Mouse (Mus musculus) forebrain, postnatal 0 days (tissue): Measurements from ENCODE around the gene Hist1h2br. TPM values are rescaled to one million over a fixed set of nuclear protein-coding genes. Genes with fewer than 3 reads are reported as not detected.

Source experiments
- ATAC-seq: fragments of 200-750 bp; cut with Nextera tagmentation; 2 replicates; pipeline ENCODE4 v1.8.0; 2017; ENCODE audit warnings: mild to moderate bottlenecking, moderate library complexity
- DNase-seq: peaks from one replicate; pipeline ENCODE4 v3.0.0-alpha.2; 2015
- H3K27ac ChIP-seq: fragments of 300-500 bp; sonication (generic); 2 replicates; pipeline ENCODE4 v1.5.1; 2014; ENCODE audit warnings: low read depth, mild to moderate bottlenecking, antibody characterized with exemption, low read length, moderate library complexity, mixed read lengths
- H3K27me3 ChIP-seq: fragments of 300-500 bp; sonication (generic); 2 replicates; pipeline ENCODE4 v1.6.1; 2014; ENCODE audit warnings: mild to moderate bottlenecking, low read length, mixed read lengths; ENCODE audit not compliant: insufficient read depth
- H3K36me3 ChIP-seq: fragments of 300-500 bp; sonication (generic); 2 replicates; pipeline ENCODE4 v1.6.1; 2014; ENCODE audit warnings: mild to moderate bottlenecking, moderate library complexity; ENCODE audit not compliant: insufficient read depth
- H3K4me1 ChIP-seq: fragments of 300-500 bp; sonication (generic); 2 replicates; pipeline ENCODE4 v1.6.1; 2014; ENCODE audit warnings: antibody characterized with exemption; ENCODE audit not compliant: insufficient read depth
- H3K4me2 ChIP-seq: fragments of 300-500 bp; sonication (generic); 2 replicates; pipeline ENCODE4 v1.6.1; 2014; ENCODE audit warnings: low read depth, mild to moderate bottlenecking, moderate library complexity
- H3K4me3 ChIP-seq: fragments of 300-500 bp; sonication (generic); 2 replicates; pipeline ENCODE4 v1.5.1; 2014; ENCODE audit warnings: low read depth, low read length, mixed read lengths
- H3K9ac ChIP-seq: fragments of 300-500 bp; sonication (generic); 2 replicates; pipeline ENCODE4 v1.6.1; 2014; ENCODE audit warnings: mild to moderate bottlenecking
- H3K9me3 ChIP-seq: fragments of 300-500 bp; sonication (generic); 2 replicates; pipeline ENCODE4 v1.6.1; 2016; ENCODE audit warnings: low read length
- CTCF ChIP-seq: sonication (generic); IDR thresholded peaks from 2 replicates; pipeline ENCODE4 v1.5.1; 2016; ENCODE audit warnings: antibody characterized with exemption, control low read depth, low read depth
- WGBS: fragments of 180-500 bp; shearing (Covaris S2); extraction: QIAGEN DNeasy Blood & Tissue Kit; methylation state at CpG from one replicate; pipeline ENCODE4 v1.1.7; 2014; 5-methylcytosine and 5-hydroxymethylcytosine counted together
- microRNA-seq, 2 experiments: library from miRNA; unstranded; fragments of <30 nt; microRNA quantifications; one replicate each; pipeline ENCODE4; 2016
- polyA plus RNA-seq: library from polyadenylated mRNA; unstranded; fragments of >200 nt; fragmentation: Nextera tagmentation; extraction: Ambion mirVana; gene quantifications from 2 replicates; pipeline ENCODE4 v1.2.1, GENCODE M21; 2015
- total RNA-seq: library from RNA; depleted of rRNA; stranded (reverse); fragments of >200 nt; gene quantifications from 2 replicates; pipeline ENCODE4 v1.2.3, GENCODE M21; 2014; rRNA removed

The Hist1h2br gene
- total and polyA plus RNA-seq, 2 experiments from 2014 or later: 4.6 to 260 TPM

- peak overlapping the region; percentile 39 for H3K4me2 ChIP-seq
- ATAC-seq (peak; percentile 70; the same call in 1 of the 2 replicates), DNase-seq (peak; percentile 77)
- H3K4me1 ChIP-seq: 0 out of 2 replicates have a peak, but pooled peaks cover 3% of the 10 kb centered on the region
- TF ChIP-seq CTCF: no peak
- H3K9me3 ChIP-seq: no peaks in the 10 kb centered on the region
- no peaks in the 10 kb centered on the region for H3K27me3 ChIP-seq
- H3K36me3 ChIP-seq: no peaks in the 10 kb centered on the region
- H3K9ac ChIP-seq: no peak overlapping the region
- peak overlapping the region; percentile 31 for H3K4me3 ChIP-seq
- WGBS: 3% methylated on average over 13 of the region's 13 CpGs
- no peak overlapping the region for H3K27ac ChIP-seq
These were observed 49.3 kb downstream of the Hist1h2br start for GRCm38 (mm10) chr13:21882760-21883405.

GRCm38 (mm10) chr13:21883407-21883806 is 49.9 kb downstream of the Hist1h2br start:
- TF ChIP-seq CTCF: no peak
- H3K27me3 ChIP-seq: no peaks in the 10 kb centered on the region

GRCm38 (mm10) chr13:21884586-21884985 is 51.0 kb downstream of the Hist1h2br start:
- DNase-seq (no peak), ATAC-seq (no peak)
- Histone ChIP-seq H3K36me3 (no peaks in the 10 kb centered on the region), H3K4me1 (0 out of 2 replicates have a peak, but pooled peaks cover 3% of the 10 kb centered on the region), H3K27me3 (no peaks in the 10 kb centered on the region), H3K4me3 (no peak overlapping the region), H3K9me3 (no peaks in the 10 kb centered on the region), H3K27ac (no peak overlapping the region), H3K9ac (no peak overlapping the region), H3K4me2 (no peak overlapping the region)
- TF ChIP-seq CTCF: no peak
- 64% methylated on average over 4 of the region's 4 CpGs for WGBS

More at GRCm38 (mm10) chr13:21883407-21883806, 49.9 kb downstream of the Hist1h2br start:
- Histone ChIP-seq H3K36me3 (no peaks in the 10 kb centered on the region), H3K4me2 (peak overlapping the region; percentile 39; the same call in 1 of the 2 replicates), H3K4me1 (0 out of 2 replicates have a peak, but pooled peaks cover 3% of the 10 kb centered on the region), H3K4me3 (no peak overlapping the region), H3K9ac (no peak overlapping the region), H3K27ac (no peak overlapping the region), H3K9me3 (no peaks in the 10 kb centered on the region)
- no peak for DNase-seq
- no peak for ATAC-seq
- 35% methylated on average over 5 of the region's 5 CpGs for WGBS

Small RNAs within 50 kb of the gene (microRNA-seq; reads per million reads assigned to microRNA genes)
- gene Gm19658 (0 reads per million in 2 experiments), gene Gm44346 (0 reads per million in 2 experiments), gene Gm44466 (0 reads per million in 2 experiments)

Other genes with a start within 250 kb of the Hist1h2br start
- gene Olfr1362, start 219.7 kb upstream of the Hist1h2br start, total RNA-seq: not detected in 2 replicates
- not detected in 2 replicates for gene Olfr1362, start 219.7 kb upstream of the Hist1h2br start, polyA plus RNA-seq
- gene Olfr11, start 191.2 kb upstream of the Hist1h2br start, total RNA-seq: not detected in 2 replicates
- gene Olfr11, start 191.2 kb upstream of the Hist1h2br start, polyA plus RNA-seq: not detected in 2 replicates
- gene Olfr1361, start 170.4 kb upstream of the Hist1h2br start, total RNA-seq: not detected in 2 replicates
- not detected in 2 replicates for gene Olfr1361, start 170.4 kb upstream of the Hist1h2br start, polyA plus RNA-seq
- gene Olfr1360, start 156.3 kb upstream of the Hist1h2br start, total RNA-seq: not detected in 2 replicates
- gene Olfr1360, start 156.3 kb upstream of the Hist1h2br start, polyA plus RNA-seq: not detected in 2 replicates
- not detected in 2 replicates for gene Olfr1359, start 135.6 kb upstream of the Hist1h2br start, total RNA-seq
- not detected in 2 replicates for gene Olfr1359, start 135.6 kb upstream of the Hist1h2br start, polyA plus RNA-seq
- gene Hist1h2bl, start 117.6 kb upstream of the Hist1h2br start, total RNA-seq: 131 and 141 TPM in 2 replicates
- gene Hist1h2bl, start 117.6 kb upstream of the Hist1h2br start, polyA plus RNA-seq: 0.65 and 0.73 TPM in 2 replicates
- gene Hist1h2ai, start 117.3 kb upstream of the Hist1h2br start, total RNA-seq: 342 and 560 TPM in 2 replicates
- 12.1 and 14.6 TPM in 2 replicates for gene Hist1h2ai, start 117.3 kb upstream of the Hist1h2br start, polyA plus RNA-seq
- gene Hist1h3h, start 116.1 kb upstream of the Hist1h2br start, total RNA-seq: 277 and 308 TPM in 2 replicates
- 0.75 and 1.3 TPM in 2 replicates for gene Hist1h3h, start 116.1 kb upstream of the Hist1h2br start, polyA plus RNA-seq
- 308 and 356 TPM in 2 replicates for gene Hist1h2bm, start 111.7 kb upstream of the Hist1h2br start, total RNA-seq
- gene Hist1h2bm, start 111.7 kb upstream of the Hist1h2br start, polyA plus RNA-seq: 0.34 TPM in 1 of 2 replicates, not detected in the other
- 282 and 307 TPM in 2 replicates for gene Hist1h4j, start 98.7 kb upstream of the Hist1h2br start, total RNA-seq
- not detected in 2 replicates for gene Hist1h4j, start 98.7 kb upstream of the Hist1h2br start, polyA plus RNA-seq
- 635 and 850 TPM in 2 replicates for gene Hist1h4k, start 83.2 kb upstream of the Hist1h2br start, total RNA-seq
- gene Hist1h4k, start 83.2 kb upstream of the Hist1h2br start, polyA plus RNA-seq: not detected in 2 replicates
- 242 and 258 TPM in 2 replicates for gene Hist1h2ak, start 79.9 kb upstream of the Hist1h2br start, total RNA-seq
- gene Hist1h2ak, start 79.9 kb upstream of the Hist1h2br start, polyA plus RNA-seq: 4.4 and 5.2 TPM in 2 replicates
- 157 and 249 TPM in 2 replicates for gene Hist1h2bn, start 79.6 kb upstream of the Hist1h2br start, total RNA-seq
- gene Hist1h2bn, start 79.6 kb upstream of the Hist1h2br start, polyA plus RNA-seq: not detected in 2 replicates
- gene Hist1h1b, start 53.1 kb upstream of the Hist1h2br start, total RNA-seq: 140 and 182 TPM in 2 replicates
- gene Hist1h1b, start 53.1 kb upstream of the Hist1h2br start, polyA plus RNA-seq: 4.0 and 4.7 TPM in 2 replicates
- gene Hist1h3i, start 50.4 kb upstream of the Hist1h2br start, total RNA-seq: 282 and 291 TPM in 2 replicates
- gene Hist1h3i, start 50.4 kb upstream of the Hist1h2br start, polyA plus RNA-seq: 20.0 and 34.1 TPM in 2 replicates
- gene Hist1h2an, start 46.5 kb upstream of the Hist1h2br start, total RNA-seq: 143 and 154 TPM in 2 replicates
- 1.1 and 1.6 TPM in 2 replicates for gene Hist1h2an, start 46.5 kb upstream of the Hist1h2br start, polyA plus RNA-seq
- 46.4 and 70.5 TPM in 2 replicates for gene Hist1h2bp, start 46.3 kb upstream of the Hist1h2br start, total RNA-seq
- gene Hist1h2bp, start 46.3 kb upstream of the Hist1h2br start, polyA plus RNA-seq: 0.28 TPM in 1 of 2 replicates, not detected in the other
- 214 and 268 TPM in 2 replicates for gene Hist1h2bq, start 23.5 kb upstream of the Hist1h2br start, total RNA-seq
- gene Hist1h2bq, start 23.5 kb upstream of the Hist1h2br start, polyA plus RNA-seq: 4.6 and 5.2 TPM in 2 replicates
- 1.0 TPM in 1 of 2 replicates, not detected in the other for gene Hist1h2ao, start 23.3 kb upstream of the Hist1h2br start, total RNA-seq
- 1.6 TPM in 1 of 2 replicates, not detected in the other for gene Hist1h2ao, start 23.3 kb upstream of the Hist1h2br start, polyA plus RNA-seq
- gene Hist1h4m, start 22.0 kb upstream of the Hist1h2br start, total RNA-seq: 1.3 and 1.7 TPM in 2 replicates
- gene Hist1h4m, start 22.0 kb upstream of the Hist1h2br start, polyA plus RNA-seq: not detected in 2 replicates
- 2,245 and 2,544 TPM in 2 replicates for gene Hist1h4n, start 1.5 kb upstream of the Hist1h2br start, total RNA-seq
- 2.4 and 5.0 TPM in 2 replicates for gene Hist1h4n, start 1.5 kb upstream of the Hist1h2br start, polyA plus RNA-seq
- gene Hist1h2ap, start 236 bp upstream of the Hist1h2br start, total RNA-seq: 584 and 748 TPM in 2 replicates
- gene Hist1h2ap, start 236 bp upstream of the Hist1h2br start, polyA plus RNA-seq: 655 and 1,288 TPM in 2 replicates
- gene Zfp184, start 111.4 kb downstream of the Hist1h2br start, total RNA-seq: 20.7 and 21.6 TPM in 2 replicates
- 15.3 and 17.2 TPM in 2 replicates for gene Zfp184, start 111.4 kb downstream of the Hist1h2br start, polyA plus RNA-seq
- gene Pom121l2, start 147.5 kb downstream of the Hist1h2br start, total RNA-seq: 0.38 TPM in 1 of 2 replicates, not detected in the other
- gene Pom121l2, start 147.5 kb downstream of the Hist1h2br start, polyA plus RNA-seq: not detected in 2 replicates
- gene Prss16, start 176.0 kb downstream of the Hist1h2br start, total RNA-seq: not detected in 2 replicates
- not detected in 2 replicates for gene Prss16, start 176.0 kb downstream of the Hist1h2br start, polyA plus RNA-seq
- 9.2 and 47.2 TPM in 2 replicates for gene Hist1h2ah, start 201.8 kb downstream of the Hist1h2br start, total RNA-seq
- 1.6 and 1.9 TPM in 2 replicates for gene Hist1h2ah, start 201.8 kb downstream of the Hist1h2br start, polyA plus RNA-seq
- gene Hist1h2bk, start 202.1 kb downstream of the Hist1h2br start, total RNA-seq: 233 and 262 TPM in 2 replicates
- 0.40 TPM in 1 of 2 replicates, not detected in the other for gene Hist1h2bk, start 202.1 kb downstream of the Hist1h2br start, polyA plus RNA-seq
- gene Hist1h4i, start 207.6 kb downstream of the Hist1h2br start, total RNA-seq: 26.4 and 44.9 TPM in 2 replicates
- gene Hist1h4i, start 207.6 kb downstream of the Hist1h2br start, polyA plus RNA-seq: 4.2 and 5.8 TPM in 2 replicates
- 193 and 206 TPM in 2 replicates for gene Hist1h2ag, start 209.2 kb downstream of the Hist1h2br start, total RNA-seq
- 4.8 and 8.3 TPM in 2 replicates for gene Hist1h2ag, start 209.2 kb downstream of the Hist1h2br start, polyA plus RNA-seq
- gene Hist1h2bj, start 209.5 kb downstream of the Hist1h2br start, total RNA-seq: 246 and 305 TPM in 2 replicates
- 1.6 and 3.7 TPM in 2 replicates for gene Hist1h2bj, start 209.5 kb downstream of the Hist1h2br start, polyA plus RNA-seq